Mouse (Mus musculus): Measurements from ENCODE around the gene Gm13275. TPM values are rescaled to one million over a fixed set of nuclear protein-coding genes. Genes with fewer than 3 reads are reported as not detected.
A peak's percentile ranks its signal among the peaks of the same experiment; 100 is the strongest.
"Not testable (repeated sequence)": the region's sequence is repeated elsewhere in the genome, so short reads cannot be mapped to it uniquely, and the experiment has no call there.

Gm13275 gene
- total RNA-seq, 4 experiments from 2014 or later: not detected

DNA sequence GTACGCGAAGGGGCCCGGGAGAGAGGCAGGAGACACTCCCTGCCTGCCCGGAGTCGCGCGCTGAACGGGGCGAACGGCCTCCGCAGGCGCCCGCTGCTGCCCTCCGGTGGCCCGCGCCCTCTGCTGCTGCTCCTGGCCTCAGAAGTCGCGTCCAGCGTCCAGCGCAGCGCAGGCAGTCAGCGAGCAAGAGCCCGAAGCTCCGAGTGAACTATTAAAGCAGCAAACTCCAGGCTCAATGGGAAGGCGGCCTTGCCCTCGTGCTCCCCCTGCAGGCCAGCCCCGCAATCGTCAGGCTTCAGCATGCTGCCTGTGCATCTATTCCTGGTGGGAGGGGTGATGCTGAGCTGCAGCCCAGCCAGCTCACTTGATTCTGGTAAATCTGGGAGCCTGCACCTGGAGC lies 2.8 kb downstream of the Gm13275 start, which contains the start of gene Gm13279:
Gm13279 (plus strand) TSS at position 301 of the 400 bp plus-strand sequence.
- DNase-seq (ENCODE audit: low spot score in 2 of 2): not testable (repeated sequence)

GRCm38 (mm10) chr4:88799365-88799764 lies 5.1 kb downstream of the Gm13275 start, which contains the start of gene Gm13285:
Gm13285 (plus strand) TSS chr4:88799665.
- not testable (repeated sequence) for DNase-seq (ENCODE audit: low spot score in 2 of 2)

DNA sequence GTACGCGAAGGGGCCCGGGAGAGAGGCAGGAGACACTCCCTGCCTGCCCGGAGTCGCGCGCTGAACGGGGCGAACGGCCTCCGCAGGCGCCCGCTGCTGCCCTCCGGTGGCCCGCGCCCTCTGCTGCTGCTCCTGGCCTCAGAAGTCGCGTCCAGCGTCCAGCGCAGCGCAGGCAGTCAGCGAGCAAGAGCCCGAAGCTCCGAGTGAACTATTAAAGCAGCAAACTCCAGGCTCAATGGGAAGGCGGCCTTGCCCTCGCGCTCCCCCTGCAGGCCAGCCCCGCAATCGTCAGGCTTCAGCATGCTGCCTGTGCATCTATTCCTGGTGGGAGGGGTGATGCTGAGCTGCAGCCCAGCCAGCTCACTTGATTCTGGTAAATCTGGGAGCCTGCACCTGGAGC lies 8.7 kb downstream of the Gm13275 start, which contains the start of gene Gm13287:
Gm13287 (plus strand) TSS at position 301 of the 400 bp plus-strand sequence.
- not testable (repeated sequence) for DNase-seq (ENCODE audit: low spot score in 2 of 2)

DNA sequence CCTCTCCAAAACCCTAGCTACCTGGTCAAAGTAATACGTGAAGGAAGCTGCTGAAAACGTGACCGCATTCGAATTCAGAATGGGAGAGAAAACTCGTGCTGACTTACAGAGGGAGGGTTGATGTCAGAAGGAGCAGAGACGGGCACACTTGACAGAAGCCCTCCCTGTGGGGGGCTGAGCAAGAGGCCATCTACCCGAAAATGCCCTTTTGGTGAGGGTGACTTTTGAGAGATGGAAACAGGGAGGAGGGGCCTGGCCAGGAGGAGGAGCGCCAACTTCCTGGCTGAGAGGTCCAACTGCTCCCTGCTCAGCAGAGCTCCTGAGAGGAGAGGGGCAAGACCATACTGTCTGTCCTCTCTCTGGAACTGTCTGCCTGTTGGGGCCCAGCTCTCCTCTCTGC lies 10.9 kb downstream of the Gm13275 start, which contains the start of gene Gm13288:
Gm13288 (plus strand) TSS at position 301 of the 400 bp plus-strand sequence.
- DNase-seq (ENCODE audit: low spot score in 2 of 2): not testable (repeated sequence)

- DNase-seq (ENCODE audit: low spot score in 2 of 2): not testable (repeated sequence)
Measured at GRCm38 (mm10) chr4:88805761-88806160, 11.5 kb downstream of the Gm13275 start.

DNA sequence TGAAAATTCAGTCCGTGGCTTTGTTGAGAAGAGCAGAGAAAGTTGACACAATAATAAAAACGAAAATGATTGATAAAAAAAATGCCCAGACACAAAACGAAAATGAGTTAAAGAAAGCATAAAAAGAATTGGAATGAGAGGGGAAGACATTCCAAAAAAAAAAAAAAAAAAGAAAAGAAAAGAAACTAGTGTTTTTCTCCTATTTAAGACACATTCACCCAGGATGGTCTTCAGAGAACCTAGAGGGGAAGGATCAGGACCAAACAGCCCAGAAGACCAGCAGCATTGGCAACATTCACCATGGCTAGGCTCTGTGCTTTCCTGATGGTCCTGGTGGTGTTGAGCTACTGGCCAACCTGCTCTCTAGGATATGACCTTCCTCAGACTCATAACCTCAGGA lies 21.6 kb downstream of the Gm13275 start, which contains the start of gene Ifna7:
Ifna7 (plus strand) TSS at position 301 of the 400 bp plus-strand sequence.
- no peak for DNase-seq (ENCODE audit: low spot score in 2 of 2)

DNA sequence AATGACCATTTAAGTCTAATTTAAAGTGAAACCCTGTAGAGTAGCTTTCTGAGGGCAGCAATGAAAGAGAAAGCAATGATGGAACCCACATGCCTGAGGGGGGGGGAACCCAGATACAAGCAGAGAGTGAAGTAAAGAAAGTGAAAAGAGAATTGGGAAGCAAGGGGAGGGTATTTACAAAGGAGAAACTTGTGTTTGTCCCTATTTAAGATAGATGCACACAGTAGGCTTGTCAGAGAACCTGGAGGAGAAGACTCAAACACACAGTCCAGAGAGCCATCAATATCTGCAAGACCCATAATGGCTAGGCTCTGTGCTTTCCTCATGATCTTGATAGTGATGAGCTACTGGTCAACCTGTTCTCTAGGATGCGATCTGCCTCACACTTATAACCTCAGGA lies 25.4 kb downstream of the Gm13275 start, which contains the start of gene Ifna11:
Ifna11 (plus strand) TSS at position 301 of the 400 bp plus-strand sequence.
- no peak for DNase-seq (ENCODE audit: low spot score in 2 of 2)

GRCm38 (mm10) chr4:88822995-88823394 lies 28.7 kb downstream of the Gm13275 start:
- DNase-seq (ENCODE audit: low spot score in 2 of 2): no peak

DNA sequence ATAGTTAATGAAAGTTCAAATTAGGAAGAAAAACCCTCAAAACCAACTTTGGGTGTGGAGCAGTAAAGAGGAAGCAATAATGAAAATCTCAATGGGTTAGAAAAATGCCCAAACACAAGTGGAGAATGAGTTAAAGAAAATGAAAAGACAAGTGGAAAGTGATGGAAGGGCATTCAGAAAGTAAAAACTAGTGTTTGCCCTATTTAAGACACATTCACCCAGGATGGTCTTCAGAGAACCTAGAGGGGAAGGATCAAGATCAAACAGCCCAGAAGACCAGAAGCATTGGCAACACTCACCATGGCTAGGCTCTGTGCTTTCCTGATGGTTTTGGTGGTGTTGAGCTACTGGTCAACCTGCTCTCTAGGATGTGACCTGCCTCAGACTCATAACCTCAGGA lies 32.8 kb downstream of the Gm13275 start, which contains the start of gene Ifna6:
Ifna6 (plus strand) TSS at position 301 of the 400 bp plus-strand sequence.
- not testable (repeated sequence) for DNase-seq (ENCODE audit: low spot score in 2 of 2)

GRCm38 (mm10) chr4:88830523-88830922 lies 36.2 kb downstream of the Gm13275 start:
- peak in 1 of 2 experiments; percentile 6 for DNase-seq (ENCODE audit: low spot score in 2 of 2)

GRCm38 (mm10) chr4:88835225-88835624 lies 40.9 kb downstream of the Gm13275 start, which contains the start of gene Ifna5:
Ifna5 (plus strand) TSS chr4:88835525.
- not testable (repeated sequence) for DNase-seq (ENCODE audit: low spot score in 2 of 2)

DNA sequence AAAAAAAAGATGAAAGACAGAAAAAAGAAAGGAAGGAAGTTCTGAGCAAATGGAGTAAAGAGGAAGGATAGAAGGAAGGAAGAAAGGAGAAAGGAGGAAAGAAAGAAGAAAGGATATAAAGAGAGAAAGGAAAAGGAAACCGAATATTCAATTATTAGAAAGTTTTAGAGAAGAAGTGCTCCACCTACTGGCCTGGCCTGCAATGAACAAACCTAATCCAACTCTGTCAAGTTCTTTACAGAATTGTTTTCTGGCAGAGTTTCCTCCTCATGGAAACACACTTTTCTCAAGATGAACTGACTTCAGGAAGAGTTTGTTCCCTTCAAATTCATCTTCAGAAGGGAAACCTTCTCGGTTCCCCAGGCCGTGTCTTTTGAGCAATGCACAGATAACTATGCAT lies 44.5 kb downstream of the Gm13275 start:
- DNase-seq (ENCODE audit: low spot score in 2 of 2): no peak

GRCm38 (mm10) chr4:88840058-88840457 lies 45.8 kb downstream of the Gm13275 start:
- no peak for DNase-seq (ENCODE audit: low spot score in 2 of 2)

DNA sequence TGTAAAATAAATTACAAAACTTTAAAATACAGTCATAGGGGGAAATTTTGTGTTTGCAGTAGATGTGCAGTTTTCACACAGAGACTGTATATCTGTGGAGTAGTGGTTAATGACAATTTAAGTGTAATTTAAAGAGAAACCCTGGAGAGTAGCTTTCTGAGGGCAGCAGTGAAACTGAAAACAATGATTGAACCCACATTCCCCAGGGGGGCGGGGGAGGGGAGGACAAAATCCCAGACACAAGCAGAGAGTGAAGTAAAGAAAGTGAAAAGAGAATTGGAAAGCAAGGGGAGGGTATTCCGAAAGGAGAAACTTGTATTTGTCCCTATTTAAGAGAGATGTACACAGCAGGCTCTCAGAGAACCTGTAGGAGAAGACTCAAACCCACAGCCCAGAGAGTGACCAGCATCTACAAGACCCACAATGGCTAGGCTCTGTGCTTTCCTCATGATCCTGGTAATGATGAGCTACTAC lies 47.2 kb downstream of the Gm13275 start, which contains the start of gene Ifna4:
Ifna4 (plus strand) TSS at position 424 of the 474 bp plus-strand sequence.
- DNase-seq (ENCODE audit: low spot score in 2 of 2): no peak

Other genes with a start within 250 kb of the Gm13275 start
- not detected for gene Ifna15, start 236.2 kb upstream of the Gm13275 start, total RNA-seq (2022)
- not detected for gene Ifna14, start 222.7 kb upstream of the Gm13275 start, total RNA-seq (2022)
- not detected for gene Ifna9, start 202.1 kb upstream of the Gm13275 start, total RNA-seq (2022)
- gene Ifna12, start 191.1 kb upstream of the Gm13275 start, total RNA-seq (2022): not detected
- not detected for gene C87499, start 160.1 kb upstream of the Gm13275 start, total RNA-seq (2022)
- not detected for gene Ifna13, start 150.0 kb upstream of the Gm13275 start, total RNA-seq (2022)
- not detected for gene Ifna16, start 117.6 kb upstream of the Gm13275 start, total RNA-seq (2022)
- gene Ifna2, start 110.6 kb upstream of the Gm13275 start, total RNA-seq (2022): not detected
- gene Ifnab, start 103.1 kb upstream of the Gm13275 start, total RNA-seq (2022): not detected
- gene Gm26566, start 72.7 kb upstream of the Gm13275 start, total RNA-seq (2022): 1 to 10 TPM in 1 of 4 experiments, under 1 TPM in 3; 0.72 to 1.7 (median 0.82) TPM
- 100 to 1,000 TPM in 3 of 4 experiments, 10 to 100 TPM in 1; 96.8 to 117 (median 107) TPM for gene Klhl9, start 72.0 kb upstream of the Gm13275 start, total RNA-seq (2022)
- not detected for gene Gm13271, start 39.6 kb upstream of the Gm13275 start, total RNA-seq (2022)
- not detected for gene Gm13283, start 34.4 kb upstream of the Gm13275 start, total RNA-seq (2022)
- gene Gm13290, start 20.7 kb upstream of the Gm13275 start, total RNA-seq (2022): not detected
- gene Gm13289, start 17.6 kb upstream of the Gm13275 start, total RNA-seq (2022): not detected
- gene Gm13272, start 14.6 kb upstream of the Gm13275 start, total RNA-seq (2022): not detected
- not detected for gene Ifnz, start 12.4 kb upstream of the Gm13275 start, total RNA-seq (2022)
- gene Gm13276, start 8.8 kb upstream of the Gm13275 start, total RNA-seq (2022): not detected
- gene Gm13277, start 5.9 kb upstream of the Gm13275 start, total RNA-seq (2022): not detected
- not detected for gene Gm13278, start 2.9 kb upstream of the Gm13275 start, total RNA-seq (2022)
- gene Gm13279, start 2.9 kb downstream of the Gm13275 start, total RNA-seq (2022): not detected
- gene Gm13285, start 5.2 kb downstream of the Gm13275 start, total RNA-seq (2022): not detected
- gene Gm13287, start 8.8 kb downstream of the Gm13275 start, total RNA-seq (2022): not detected
- not detected for gene Gm13288, start 11.0 kb downstream of the Gm13275 start, total RNA-seq (2022)
- gene Ifna7, start 21.7 kb downstream of the Gm13275 start, total RNA-seq (2022): not detected
- gene Ifna11, start 25.5 kb downstream of the Gm13275 start, total RNA-seq (2022): not detected
- gene Ifna6, start 32.9 kb downstream of the Gm13275 start, total RNA-seq (2022): not detected
- gene Ifna5, start 41.0 kb downstream of the Gm13275 start, total RNA-seq (2022): not detected
- not detected for gene Ifna4, start 47.4 kb downstream of the Gm13275 start, total RNA-seq (2022)
- gene Ifna1, start 55.6 kb downstream of the Gm13275 start, total RNA-seq (2022): not detected
- not detected for gene Ifne, start 85.7 kb downstream of the Gm13275 start, total RNA-seq (2022)